Mouse (Mus musculus) embryonic fibroblast, embryonic 13.5 days (primary cell): Measurements from ENCODE around the gene Gm17332.

Experiments
- CTCF ChIP-seq: IDR thresholded peaks from 2 replicates; pipeline ENCODE4 v1.5.1; 2011; ENCODE audit warnings: mild to moderate bottlenecking, control low read depth, low read length, moderate library complexity, borderline replicate concordance; ENCODE audit not compliant: insufficient read depth
- POLR2A ChIP-seq: IDR thresholded peaks from 2 replicates; pipeline ENCODE4 v1.6.1; 2011; ENCODE audit warnings: low read depth, mild to moderate bottlenecking, control low read depth, low read length, moderate library complexity

DNA sequence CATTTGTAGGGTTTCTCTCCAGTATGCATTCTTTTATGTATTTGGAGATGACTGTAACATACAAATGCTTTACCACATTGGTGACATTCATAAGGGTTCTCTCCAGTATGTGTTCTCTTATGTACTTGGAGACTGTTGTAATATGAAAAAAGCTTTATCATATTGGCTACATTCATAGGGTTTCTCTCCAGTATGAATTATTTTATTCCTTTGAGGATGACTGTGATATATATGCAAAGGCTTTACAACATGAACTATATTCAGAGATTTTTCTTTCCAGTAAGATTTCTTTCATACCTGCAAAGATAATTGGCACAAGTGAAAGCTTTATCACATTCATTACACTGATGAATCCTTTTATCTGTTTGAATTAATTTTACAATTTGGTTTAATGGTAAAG lies at the start of gene Gm17332:
- TF ChIP-seq POLR2A (no peak), CTCF (no peak)
